Mouse (Mus musculus) liver, embryonic 15.5 days (tissue): ENCODE results near the gene Tbp. TPM values are rescaled to one million over a fixed set of nuclear protein-coding genes. Genes with fewer than 3 reads are reported as not detected.
"Not testable (repeated sequence)": the region's sequence is repeated elsewhere in the genome, so short reads cannot be mapped to it uniquely, and the experiment has no call there.

Source experiments
- ATAC-seq: fragments of 200-750 bp; cut with Nextera tagmentation; 2 replicates; pipeline ENCODE4 v1.8.0; 2017; ENCODE audit warnings: moderate number of reproducible peaks, mild to moderate bottlenecking, moderate library complexity; ENCODE audit not compliant: insufficient read depth
- H3K27ac ChIP-seq: fragments of 300-500 bp; sonication (generic); replicated peaks from 2 replicates; pipeline ENCODE4 v1.5.1; 2015; ENCODE audit warnings: mild to moderate bottlenecking, inconsistent platforms
- H3K27me3 ChIP-seq: fragments of 300-500 bp; sonication (generic); 2 replicates; pipeline ENCODE4 v1.6.1; 2015; ENCODE audit warnings: mild to moderate bottlenecking, inconsistent platforms
- H3K36me3 ChIP-seq: fragments of 300-500 bp; sonication (generic); replicated peaks from 2 replicates; pipeline ENCODE4 v1.6.1; 2015; ENCODE audit warnings: moderate library complexity, mild to moderate bottlenecking, inconsistent platforms
- H3K4me1 ChIP-seq: fragments of 300-500 bp; sonication (generic); replicated peaks from 2 replicates; pipeline ENCODE4 v1.6.1; 2015; ENCODE audit warnings: inconsistent platforms
- H3K4me2 ChIP-seq: fragments of 300-500 bp; sonication (generic); 2 replicates; pipeline ENCODE4 v1.6.1; 2015; ENCODE audit warnings: moderate library complexity, mild to moderate bottlenecking, inconsistent platforms
- H3K4me3 ChIP-seq: fragments of 300-500 bp; sonication (generic); replicated peaks from 2 replicates; pipeline ENCODE4 v1.5.1; 2015; ENCODE audit warnings: mild to moderate bottlenecking, inconsistent platforms
- H3K9ac ChIP-seq: fragments of 300-500 bp; sonication (generic); 2 replicates; pipeline ENCODE4 v1.6.1; 2015; ENCODE audit warnings: moderate library complexity, mild to moderate bottlenecking, inconsistent platforms
- H3K9me3 ChIP-seq: fragments of 300-500 bp; sonication (generic); replicated peaks from 2 replicates; pipeline ENCODE4 v1.6.1; 2016; ENCODE audit warnings: inconsistent platforms
- WGBS: fragments of 180-500 bp; shearing (Covaris S2); methylation state at CpG from one replicate; pipeline ENCODE4 v1.1.7; 2015; ENCODE audit warnings: mixed read lengths; ENCODE audit not compliant: insufficient replicate concordance; 5-methylcytosine and 5-hydroxymethylcytosine counted together
- polyA plus RNA-seq: library from polyadenylated mRNA; unstranded; fragments of >200 nt; fragmentation: Nextera tagmentation; extraction: Ambion mirVana; gene quantifications from 2 replicates; pipeline ENCODE4 v1.2.1, GENCODE M21; 2015

The Tbp gene
- polyA plus RNA-seq, 1 experiment from 2014 or later, result 17.6 TPM

- Histone ChIP-seq H3K4me2 (no peak overlapping the region), H3K9me3 (no peaks in the 10 kb centered on the region), H3K27me3 (peaks cover 39% of the 10 kb centered on the region), H3K9ac (no peak overlapping the region), H3K36me3 (no peaks in the 10 kb centered on the region), H3K4me1 (0 out of 2 replicates have a peak, but pooled peaks cover 7% of the 10 kb centered on the region), H3K4me3 (no peak overlapping the region), H3K27ac (no peak overlapping the region)
- ATAC-seq, result no peak
- WGBS, result 44% methylated on average over 4 of the region's 4 CpGs
Measured at GRCm38 (mm10) chr17:15540309-15540708, 40.6 kb downstream of the Tbp start.

GRCm38 (mm10) chr17:15543868-15544267, 44.2 kb downstream of the Tbp start:
- 60% methylated on average over 4 of the region's 4 CpGs for WGBS
- not testable (repeated sequence) for H3K27me3 ChIP-seq

GRCm38 (mm10) chr17:15546440-15546839, 46.8 kb downstream of the Tbp start:
- Histone ChIP-seq H3K27me3 (no peaks in the 10 kb centered on the region), H3K9ac (no peak overlapping the region), H3K4me2 (no peak overlapping the region), H3K4me3 (no peak overlapping the region), H3K4me1 (no peaks in the 10 kb centered on the region), H3K27ac (no peak overlapping the region), H3K36me3 (no peaks in the 10 kb centered on the region), H3K9me3 (no peaks in the 10 kb centered on the region)
- WGBS, result 51% methylated on average over 4 of the region's 4 CpGs
- no peak for ATAC-seq

More at GRCm38 (mm10) chr17:15543868-15544267, 44.2 kb downstream of the Tbp start:
- not testable (repeated sequence) for H3K4me1 ChIP-seq, ATAC-seq, H3K4me2 ChIP-seq, H3K4me3 ChIP-seq, H3K9me3 ChIP-seq, H3K27ac ChIP-seq, H3K36me3 ChIP-seq, H3K9ac ChIP-seq

GRCm38 (mm10) chr17:15549713-15550112, 50.0 kb downstream of the Tbp start:
- Histone ChIP-seq H3K4me3 (no peak overlapping the region), H3K9me3 (no peaks in the 10 kb centered on the region), H3K36me3 (no peaks in the 10 kb centered on the region), H3K4me1 (no peaks in the 10 kb centered on the region), H3K9ac (no peak overlapping the region), H3K4me2 (no peak overlapping the region), H3K27ac (no peak overlapping the region), H3K27me3 (no peaks in the 10 kb centered on the region)
- WGBS, result 47% methylated on average over 1 of the region's 1 CpGs
- ATAC-seq, result no peak

- H3K9me3 ChIP-seq, result no peaks in the 10 kb centered on the region
- no peak for ATAC-seq
- no peaks in the 10 kb centered on the region for H3K36me3 ChIP-seq
- no peak overlapping the region for H3K4me2 ChIP-seq
- peaks cover 12% of the 10 kb centered on the region for H3K4me1 ChIP-seq
- no peak overlapping the region for H3K27ac ChIP-seq
- peaks cover 15% of the 10 kb centered on the region for H3K27me3 ChIP-seq
- 68% methylated on average over 2 of the region's 2 CpGs for WGBS
- no peak overlapping the region for H3K4me3 ChIP-seq
- no peak overlapping the region for H3K9ac ChIP-seq
Measured at GRCm38 (mm10) chr17:15559946-15560345, 60.3 kb downstream of the Tbp start.

- H3K27me3 ChIP-seq, result peaks cover 15% of the 10 kb centered on the region
- H3K27ac ChIP-seq, result peak within 1 kb of the TSS; percentile 77
- peak within 1 kb of the TSS; percentile 68 for H3K4me3 ChIP-seq
- H3K4me1 ChIP-seq, result peaks cover 13% of the 10 kb centered on the region
- WGBS, result under 1% methylated on average over 43 of the region's 43 CpGs
- H3K9ac ChIP-seq, result peak within 1 kb of the TSS; percentile 61
- peak; percentile 100 for ATAC-seq
- H3K4me2 ChIP-seq, result peak within 1 kb of the TSS; percentile 91
- H3K36me3 ChIP-seq, result no peaks in the 10 kb centered on the region
- no peaks in the 10 kb centered on the region for H3K9me3 ChIP-seq
Measured at GRCm38 (mm10) chr17:15564014-15564927, 64.6 kb downstream of the Tbp start, which contains the start of gene Prdm9. TSS of gene Prdm9 (minus strand) at chr17:15564354.

GRCm38 (mm10) chr17:15564928-15565300, 65.2 kb downstream of the Tbp start:
- H3K27ac ChIP-seq, result no peak overlapping the region
- H3K4me1 ChIP-seq, result peaks cover 13% of the 10 kb centered on the region
- H3K4me2 ChIP-seq, result peak overlapping the region; percentile 91
- peaks cover 15% of the 10 kb centered on the region for H3K27me3 ChIP-seq
- ATAC-seq, result no peak
- no peak overlapping the region for H3K9ac ChIP-seq
- 43% methylated on average over 12 of the region's 12 CpGs for WGBS
- no peaks in the 10 kb centered on the region for H3K9me3 ChIP-seq
- H3K4me3 ChIP-seq, result peak overlapping the region; percentile 68
- H3K36me3 ChIP-seq, result no peaks in the 10 kb centered on the region

GRCm38 (mm10) chr17:15566908-15567307, 67.2 kb downstream of the Tbp start:
- WGBS, result 53% methylated on average over 5 of the region's 5 CpGs
- Histone ChIP-seq H3K27ac (no peak overlapping the region), H3K36me3 (no peaks in the 10 kb centered on the region), H3K9me3 (no peaks in the 10 kb centered on the region), H3K4me1 (peaks cover 13% of the 10 kb centered on the region), H3K9ac (no peak overlapping the region), H3K27me3 (peaks cover 15% of the 10 kb centered on the region), H3K4me3 (no peak overlapping the region), H3K4me2 (no peak overlapping the region)
- no peak for ATAC-seq

- H3K27ac ChIP-seq, result no peak overlapping the region
- no peak overlapping the region for H3K9ac ChIP-seq
- 24% methylated on average over 1 of the region's 1 CpGs for WGBS
- no peak for ATAC-seq
- H3K9me3 ChIP-seq, result no peaks in the 10 kb centered on the region
- no peaks in the 10 kb centered on the region for H3K4me1 ChIP-seq
- no peaks in the 10 kb centered on the region for H3K36me3 ChIP-seq
- no peak overlapping the region for H3K4me2 ChIP-seq
- H3K4me3 ChIP-seq, result no peak overlapping the region
- peaks cover 42% of the 10 kb centered on the region for H3K27me3 ChIP-seq
Measured at GRCm38 (mm10) chr17:15575056-15575455, 75.4 kb downstream of the Tbp start.

GRCm38 (mm10) chr17:15577291-15577694, 77.6 kb downstream of the Tbp start:
- Histone ChIP-seq H3K27me3 (peaks cover 46% of the 10 kb centered on the region), H3K27ac (no peak overlapping the region), H3K9ac (no peak overlapping the region), H3K36me3 (no peaks in the 10 kb centered on the region), H3K4me1 (no peaks in the 10 kb centered on the region), H3K9me3 (no peaks in the 10 kb centered on the region), H3K4me2 (peak overlapping the region; percentile 50), H3K4me3 (no peak overlapping the region; the same call in 1 of the 2 replicates)
- under 1% methylated on average over 32 of the region's 32 CpGs for WGBS
- no peak for ATAC-seq
